Mouse (Mus musculus): ENCODE measurements around the gene Ubr4. TPM values are rescaled to one million over a fixed set of nuclear protein-coding genes. Genes with fewer than 3 reads are reported as not detected.

Gene Ubr4
- polyA plus RNA-seq, 1 experiment from 2014 or later = 84.5 TPM

GRCm38 (mm10) chr4:139446176-139446575 lies 93.8 kb downstream of the Ubr4 start:
- Histone ChIP-seq H3K27ac (ENCODE audit: low read depth) (no peak overlapping the region), H3K4me2 (no peak overlapping the region)
- whole genome bisulfite sequencing = 72% methylated on average over 2 of the region's 2 CpGs

GRCm38 (mm10) chr4:139446731-139447675 lies 94.6 kb downstream of the Ubr4 start:
- H3K27ac ChIP-seq (ENCODE audit: low read depth) = no peak overlapping the region
- H3K36me3 ChIP-seq (ENCODE audit: insufficient read depth) = peaks cover 98% of the 10 kb centered on the region
- H3K4me2 ChIP-seq = no peak overlapping the region
- no peak overlapping the region for H3K9ac ChIP-seq
- ATAC-seq (ENCODE audit: insufficient read depth) = peak; percentile 63
- H3K9me3 ChIP-seq (ENCODE audit: low read depth, low read length) = no peaks in the 10 kb centered on the region
- H3K27me3 ChIP-seq (ENCODE audit: insufficient read depth, low read length) = no peaks in the 10 kb centered on the region
- no peak for TF ChIP-seq CTCF (IDR thresholded peaks at IDR 0.05; ENCODE audit: low read depth)
- DNase-seq = peak; percentile 74
- 74% methylated on average over 11 of the region's 11 CpGs for WGBS
- H3K4me1 ChIP-seq (ENCODE audit: insufficient read depth) = no peaks in the 10 kb centered on the region
- H3K4me3 ChIP-seq (ENCODE audit: low read depth, low read length) = no peak overlapping the region

More at GRCm38 (mm10) chr4:139446176-139446575, 93.8 kb downstream of the Ubr4 start:
- H3K9me3 ChIP-seq (ENCODE audit: low read depth, low read length) = no peaks in the 10 kb centered on the region
- peak; percentile 9 for DNase-seq
- peaks cover 98% of the 10 kb centered on the region for H3K36me3 ChIP-seq (ENCODE audit: insufficient read depth)
- ATAC-seq (ENCODE audit: insufficient read depth) = no peak
- H3K9ac ChIP-seq = no peak overlapping the region
- no peak for TF ChIP-seq CTCF (IDR thresholded peaks at IDR 0.05; ENCODE audit: low read depth)
- H3K4me1 ChIP-seq (ENCODE audit: insufficient read depth) = no peaks in the 10 kb centered on the region
- H3K4me3 ChIP-seq (ENCODE audit: low read depth, low read length) = no peak overlapping the region
- H3K27me3 ChIP-seq (ENCODE audit: insufficient read depth, low read length) = no peaks in the 10 kb centered on the region

GRCm38 (mm10) chr4:139452944-139453700 lies 100.7 kb downstream of the Ubr4 start:
- Histone ChIP-seq H3K36me3 (ENCODE audit: insufficient read depth) (peaks cover 100% of the 10 kb centered on the region), H3K4me1 (ENCODE audit: insufficient read depth) (no peaks in the 10 kb centered on the region), H3K27ac (ENCODE audit: low read depth) (no peak overlapping the region), H3K4me2 (no peak overlapping the region), H3K9me3 (ENCODE audit: low read depth, low read length) (no peaks in the 10 kb centered on the region), H3K9ac (no peak overlapping the region), H3K27me3 (ENCODE audit: insufficient read depth, low read length) (no peaks in the 10 kb centered on the region), H3K4me3 (ENCODE audit: low read depth, low read length) (no peak overlapping the region)
- ATAC-seq (ENCODE audit: insufficient read depth) (no peak), DNase-seq (no peak)
- WGBS = 90% methylated on average over 8 of the region's 8 CpGs
- TF ChIP-seq CTCF (IDR thresholded peaks at IDR 0.05; ENCODE audit: low read depth) = no peak

GRCm38 (mm10) chr4:139454339-139454738 lies 101.9 kb downstream of the Ubr4 start:
- no peak overlapping the region for H3K4me2 ChIP-seq
- no peak for TF ChIP-seq CTCF (IDR thresholded peaks at IDR 0.05; ENCODE audit: low read depth)
- 88% methylated on average over 6 of the region's 6 CpGs for WGBS
- H3K9me3 ChIP-seq (ENCODE audit: low read depth, low read length) = no peaks in the 10 kb centered on the region
- H3K36me3 ChIP-seq (ENCODE audit: insufficient read depth) = peaks cover 100% of the 10 kb centered on the region
- H3K27ac ChIP-seq (ENCODE audit: low read depth) = no peak overlapping the region
- no peak overlapping the region for H3K4me3 ChIP-seq (ENCODE audit: low read depth, low read length)
- H3K27me3 ChIP-seq (ENCODE audit: insufficient read depth, low read length) = no peaks in the 10 kb centered on the region
- ATAC-seq (ENCODE audit: insufficient read depth) = no peak
- H3K9ac ChIP-seq = no peak overlapping the region
- DNase-seq = no peak
- H3K4me1 ChIP-seq (ENCODE audit: insufficient read depth) = no peaks in the 10 kb centered on the region

- 74% methylated on average over 15 of the region's 15 CpGs for WGBS
- H3K4me3 ChIP-seq (ENCODE audit: low read depth, low read length) = no peak overlapping the region
- no peaks in the 10 kb centered on the region for H3K27me3 ChIP-seq (ENCODE audit: insufficient read depth, low read length)
- TF ChIP-seq CTCF (IDR thresholded peaks at IDR 0.05; ENCODE audit: low read depth) = no peak
- peaks cover 98% of the 10 kb centered on the region for H3K36me3 ChIP-seq (ENCODE audit: insufficient read depth)
- DNase-seq (no peak), ATAC-seq (ENCODE audit: insufficient read depth) (peak; percentile 62; the same call in 1 of the 2 replicates)
- H3K4me1 ChIP-seq (ENCODE audit: insufficient read depth) = no peaks in the 10 kb centered on the region
- H3K27ac ChIP-seq (ENCODE audit: low read depth) = no peak overlapping the region
- no peak overlapping the region for H3K9ac ChIP-seq
- H3K9me3 ChIP-seq (ENCODE audit: low read depth, low read length) = no peaks in the 10 kb centered on the region
- H3K4me2 ChIP-seq = no peak overlapping the region
These were observed 107.6 kb downstream of the Ubr4 start for GRCm38 (mm10) chr4:139459970-139460369.

- Histone ChIP-seq H3K9ac (no peak overlapping the region), H3K27me3 (ENCODE audit: insufficient read depth, low read length) (no peaks in the 10 kb centered on the region), H3K4me3 (ENCODE audit: low read depth, low read length) (no peak overlapping the region), H3K9me3 (ENCODE audit: low read depth, low read length) (no peaks in the 10 kb centered on the region), H3K27ac (ENCODE audit: low read depth) (no peak overlapping the region), H3K36me3 (ENCODE audit: insufficient read depth) (peaks cover 98% of the 10 kb centered on the region), H3K4me2 (no peak overlapping the region), H3K4me1 (ENCODE audit: insufficient read depth) (no peaks in the 10 kb centered on the region)
- no peak for TF ChIP-seq CTCF (IDR thresholded peaks at IDR 0.05; ENCODE audit: low read depth)
- DNase-seq (no peak), ATAC-seq (ENCODE audit: insufficient read depth) (no peak)
- 91% methylated on average over 12 of the region's 12 CpGs for WGBS
These were observed 111.8 kb downstream of the Ubr4 start for GRCm38 (mm10) chr4:139464163-139464562.

GRCm38 (mm10) chr4:139466541-139466940 lies 114.1 kb downstream of the Ubr4 start:
- 86% methylated on average over 6 of the region's 6 CpGs for WGBS
- Histone ChIP-seq H3K4me2 (no peak overlapping the region), H3K27me3 (ENCODE audit: insufficient read depth, low read length) (no peaks in the 10 kb centered on the region), H3K4me3 (ENCODE audit: low read depth, low read length) (no peak overlapping the region), H3K9ac (no peak overlapping the region), H3K4me1 (ENCODE audit: insufficient read depth) (no peaks in the 10 kb centered on the region), H3K9me3 (ENCODE audit: low read depth, low read length) (no peaks in the 10 kb centered on the region), H3K27ac (ENCODE audit: low read depth) (no peak overlapping the region), H3K36me3 (ENCODE audit: insufficient read depth) (peaks cover 100% of the 10 kb centered on the region)
- ATAC-seq (ENCODE audit: insufficient read depth) (no peak), DNase-seq (no peak)
- TF ChIP-seq CTCF (IDR thresholded peaks at IDR 0.05; ENCODE audit: low read depth) = no peak

All from lung, embryonic 14.5 days (tissue).